Mouse (Mus musculus) hindbrain, embryonic 12.5 days (tissue): Measurements from ENCODE around the gene Plppr1. TPM values are rescaled to one million over a fixed set of nuclear protein-coding genes. Genes with fewer than 3 reads are reported as not detected.

Experiments used
- ATAC-seq: fragments of 200-750 bp; cut with Nextera tagmentation; 2 replicates; pipeline ENCODE4 v1.8.0; 2017; ENCODE audit warnings: moderate TSS enrichment; ENCODE audit not compliant: low FRiP score
- H3K27ac ChIP-seq: fragments of 300-500 bp; sonication (generic); 2 replicates; pipeline ENCODE4 v1.5.1; 2016; ENCODE audit warnings: mild to moderate bottlenecking
- H3K27me3 ChIP-seq: fragments of 300-500 bp; sonication (generic); 2 replicates; pipeline ENCODE4 v1.6.1; 2016; ENCODE audit warnings: mild to moderate bottlenecking
- H3K36me3 ChIP-seq: fragments of 300-500 bp; sonication (generic); 2 replicates; pipeline ENCODE4 v1.6.1; 2016; ENCODE audit warnings: mild to moderate bottlenecking
- H3K4me1 ChIP-seq: fragments of 300-500 bp; sonication (generic); 2 replicates; pipeline ENCODE4 v1.6.1; 2016
- H3K4me2 ChIP-seq: fragments of 300-500 bp; sonication (generic); replicated peaks from 2 replicates; pipeline ENCODE4 v1.6.1; 2016; ENCODE audit warnings: mild to moderate bottlenecking
- H3K4me3 ChIP-seq: fragments of 300-500 bp; sonication (generic); 2 replicates; pipeline ENCODE4 v1.5.1; 2016; ENCODE audit warnings: mild to moderate bottlenecking
- H3K9ac ChIP-seq: fragments of 300-500 bp; sonication (generic); 2 replicates; pipeline ENCODE4 v1.6.1; 2016; ENCODE audit warnings: mild to moderate bottlenecking, moderate library complexity
- H3K9me3 ChIP-seq: fragments of 300-500 bp; sonication (generic); replicated peaks from 2 replicates; pipeline ENCODE4 v1.6.1; 2016; ENCODE audit warnings: mild to moderate bottlenecking
- WGBS: fragments of 180-500 bp; shearing (Covaris S2); methylation state at CpG from one replicate; pipeline ENCODE4 v1.1.7; 2016; 5-methylcytosine and 5-hydroxymethylcytosine counted together
- polyA plus RNA-seq: library from polyadenylated mRNA; unstranded; fragments of >200 nt; fragmentation: Nextera tagmentation; extraction: Ambion mirVana; gene quantifications from 2 replicates; pipeline ENCODE4 v1.2.1, GENCODE M21; 2016

Plppr1 gene
- polyA plus RNA-seq: 29.6 and 29.9 TPM in 2 replicates

- peaks cover 23% of the 10 kb centered on the region for H3K4me1 ChIP-seq
- H3K4me3 ChIP-seq: peak within 1 kb of the TSS; percentile 69
- H3K9me3 ChIP-seq: no peaks in the 10 kb centered on the region
- ATAC-seq: peak; percentile 90
- under 1% methylated on average over 21 of the region's 21 CpGs for WGBS
- peak within 1 kb of the TSS; percentile 88 for H3K27ac ChIP-seq
- peaks cover 17% of the 10 kb centered on the region for H3K27me3 ChIP-seq
- H3K36me3 ChIP-seq: no peaks in the 10 kb centered on the region
- H3K4me2 ChIP-seq: peak within 1 kb of the TSS; percentile 92
- H3K9ac ChIP-seq: peak within 1 kb of the TSS; percentile 86
These were observed at the start of gene Plppr1 for GRCm38 (mm10) chr4:49059021-49059401. Gene Plppr1, plus strand, starts transcription at chr4:49059273.

- no peak overlapping the region for H3K4me3 ChIP-seq
- no peaks in the 10 kb centered on the region for H3K27me3 ChIP-seq
- no peaks in the 10 kb centered on the region for H3K9me3 ChIP-seq
- no peak for ATAC-seq
- H3K4me1 ChIP-seq: no peaks in the 10 kb centered on the region
- no peak overlapping the region for H3K4me2 ChIP-seq
- H3K9ac ChIP-seq: no peak overlapping the region
- H3K27ac ChIP-seq: no peak overlapping the region
- H3K36me3 ChIP-seq: no peaks in the 10 kb centered on the region
These were observed 42.4 kb upstream of the Plppr1 start for GRCm38 (mm10) chr4:49016701-49017100.

- Histone ChIP-seq H3K36me3 (no peaks in the 10 kb centered on the region), H3K27me3 (no peaks in the 10 kb centered on the region), H3K4me2 (no peak overlapping the region), H3K9ac (no peak overlapping the region), H3K9me3 (no peaks in the 10 kb centered on the region), H3K4me1 (no peaks in the 10 kb centered on the region), H3K27ac (no peak overlapping the region), H3K4me3 (no peak overlapping the region)
- 91% methylated on average over 1 of the region's 1 CpGs for WGBS
- ATAC-seq: no peak
These were observed 35.9 kb upstream of the Plppr1 start for GRCm38 (mm10) chr4:49023221-49023620.

- WGBS: 59% methylated on average over 4 of the region's 4 CpGs
- Histone ChIP-seq H3K4me2 (no peak overlapping the region), H3K9ac (no peak overlapping the region), H3K36me3 (no peaks in the 10 kb centered on the region), H3K4me3 (no peak overlapping the region), H3K4me1 (no peaks in the 10 kb centered on the region), H3K27ac (no peak overlapping the region), H3K27me3 (no peaks in the 10 kb centered on the region), H3K9me3 (no peaks in the 10 kb centered on the region)
- no peak for ATAC-seq
These were observed 20.8 kb upstream of the Plppr1 start for GRCm38 (mm10) chr4:49038311-49038710.

- no peak overlapping the region for H3K9ac ChIP-seq
- H3K4me3 ChIP-seq: no peak overlapping the region
- 77% methylated on average over 3 of the region's 3 CpGs for WGBS
- H3K4me2 ChIP-seq: no peak overlapping the region
- no peaks in the 10 kb centered on the region for H3K4me1 ChIP-seq
- ATAC-seq: no peak
- H3K27me3 ChIP-seq: no peaks in the 10 kb centered on the region
- H3K27ac ChIP-seq: no peak overlapping the region
- no peaks in the 10 kb centered on the region for H3K36me3 ChIP-seq
- no peaks in the 10 kb centered on the region for H3K9me3 ChIP-seq
These were observed 19.2 kb upstream of the Plppr1 start for GRCm38 (mm10) chr4:49039854-49040253.

GRCm38 (mm10) chr4:49041655-49042054, 17.4 kb upstream of the Plppr1 start:
- no peak overlapping the region for H3K9ac ChIP-seq
- H3K4me2 ChIP-seq: no peak overlapping the region
- WGBS: 67% methylated on average over 1 of the region's 1 CpGs
- H3K4me1 ChIP-seq: no peaks in the 10 kb centered on the region
- H3K27me3 ChIP-seq: no peaks in the 10 kb centered on the region
- H3K27ac ChIP-seq: no peak overlapping the region
- H3K36me3 ChIP-seq: no peaks in the 10 kb centered on the region
- H3K9me3 ChIP-seq: no peaks in the 10 kb centered on the region
- ATAC-seq: no peak
- H3K4me3 ChIP-seq: no peak overlapping the region

- Histone ChIP-seq H3K4me2 (no peak overlapping the region), H3K9me3 (no peaks in the 10 kb centered on the region), H3K4me3 (no peak overlapping the region), H3K9ac (no peak overlapping the region), H3K27ac (no peak overlapping the region), H3K36me3 (no peaks in the 10 kb centered on the region), H3K27me3 (no peaks in the 10 kb centered on the region), H3K4me1 (no peaks in the 10 kb centered on the region)
- 71% methylated on average over 1 of the region's 1 CpGs for WGBS
- no peak for ATAC-seq
These were observed 8.4 kb upstream of the Plppr1 start for GRCm38 (mm10) chr4:49050628-49051027.

GRCm38 (mm10) chr4:49057916-49058315, 1.2 kb upstream of the Plppr1 start:
- WGBS: 1% methylated on average over 2 of the region's 2 CpGs
- Histone ChIP-seq H3K36me3 (no peaks in the 10 kb centered on the region), H3K27me3 (peaks cover 17% of the 10 kb centered on the region), H3K9ac (no peak overlapping the region), H3K9me3 (no peaks in the 10 kb centered on the region), H3K4me3 (no peak overlapping the region), H3K27ac (no peak overlapping the region), H3K4me1 (peaks cover 23% of the 10 kb centered on the region), H3K4me2 (no peak overlapping the region)
- ATAC-seq: no peak

GRCm38 (mm10) chr4:49058557-49058956, 516 bp upstream of the Plppr1 start:
- H3K4me1 ChIP-seq: peaks cover 23% of the 10 kb centered on the region
- H3K4me2 ChIP-seq: peak overlapping the region; percentile 92
- H3K36me3 ChIP-seq: no peaks in the 10 kb centered on the region
- ATAC-seq: peak; percentile 19; the same call in 1 of the 2 replicates
- WGBS: 3% methylated on average over 7 of the region's 7 CpGs
- peak overlapping the region; percentile 88 for H3K27ac ChIP-seq
- H3K9me3 ChIP-seq: no peaks in the 10 kb centered on the region
- peak overlapping the region; percentile 86 for H3K9ac ChIP-seq
- peak overlapping the region; percentile 69 for H3K4me3 ChIP-seq
- peaks cover 17% of the 10 kb centered on the region for H3K27me3 ChIP-seq

- H3K9me3 ChIP-seq: no peaks in the 10 kb centered on the region
- peak overlapping the region; percentile 88 for H3K27ac ChIP-seq
- peak overlapping the region; percentile 86 for H3K9ac ChIP-seq
- peaks cover 17% of the 10 kb centered on the region for H3K27me3 ChIP-seq
- H3K4me3 ChIP-seq: peak overlapping the region; percentile 69
- no peaks in the 10 kb centered on the region for H3K36me3 ChIP-seq
- peak; percentile 88 for ATAC-seq
- under 1% methylated on average over 62 of the region's 62 CpGs for WGBS
- H3K4me1 ChIP-seq: peaks cover 23% of the 10 kb centered on the region
- H3K4me2 ChIP-seq: peak overlapping the region; percentile 92
These were observed 619 bp downstream of the Plppr1 start for GRCm38 (mm10) chr4:49059402-49060381.

GRCm38 (mm10) chr4:49069471-49069870, 10.4 kb downstream of the Plppr1 start:
- Histone ChIP-seq H3K9me3 (no peaks in the 10 kb centered on the region), H3K4me2 (no peak overlapping the region), H3K4me1 (no peaks in the 10 kb centered on the region), H3K27ac (no peak overlapping the region), H3K4me3 (no peak overlapping the region), H3K36me3 (no peaks in the 10 kb centered on the region), H3K27me3 (no peaks in the 10 kb centered on the region), H3K9ac (no peak overlapping the region)
- no peak for ATAC-seq
- WGBS: 82% methylated on average over 4 of the region's 4 CpGs

- Histone ChIP-seq H3K36me3 (no peaks in the 10 kb centered on the region), H3K4me3 (no peak overlapping the region), H3K27ac (no peak overlapping the region), H3K9me3 (no peaks in the 10 kb centered on the region), H3K27me3 (no peaks in the 10 kb centered on the region), H3K4me1 (no peaks in the 10 kb centered on the region), H3K4me2 (no peak overlapping the region), H3K9ac (no peak overlapping the region)
- ATAC-seq: no peak
- WGBS: 82% methylated on average over 4 of the region's 4 CpGs
These were observed 13.8 kb downstream of the Plppr1 start for GRCm38 (mm10) chr4:49072886-49073285.

GRCm38 (mm10) chr4:49075881-49076280, 16.8 kb downstream of the Plppr1 start:
- no peak overlapping the region for H3K27ac ChIP-seq
- no peaks in the 10 kb centered on the region for H3K9me3 ChIP-seq
- no peaks in the 10 kb centered on the region for H3K27me3 ChIP-seq
- no peaks in the 10 kb centered on the region for H3K36me3 ChIP-seq
- 90% methylated on average over 2 of the region's 2 CpGs for WGBS
- H3K4me1 ChIP-seq: 0 out of 2 replicates have a peak, but pooled peaks cover 5% of the 10 kb centered on the region
- H3K9ac ChIP-seq: no peak overlapping the region
- no peak overlapping the region for H3K4me3 ChIP-seq
- H3K4me2 ChIP-seq: no peak overlapping the region
- no peak for ATAC-seq
